Mouse (Mus musculus): ENCODE results near the gene Lamb3. TPM values are rescaled to one million over a fixed set of nuclear protein-coding genes. Genes with fewer than 3 reads are reported as not detected.

Gene Lamb3
- polyA plus RNA-seq, 1 experiment from 2014 or later = 1.5 TPM

GRCm38 (mm10) chr1:193332018-193332417 is 124.5 kb downstream of the Lamb3 start:
- Histone ChIP-seq H3K9me3 (ENCODE audit: low read length) (no peaks in the 10 kb centered on the region), H3K9ac (replicated peaks) (no peak overlapping the region), H3K27ac (ENCODE audit: low read depth) (no peak overlapping the region), H3K4me1 (ENCODE audit: insufficient read depth) (peaks cover 4% of the 10 kb centered on the region; the same call in 1 of the 2 replicates), H3K36me3 (replicated peaks; ENCODE audit: insufficient read depth, low read length) (no peaks in the 10 kb centered on the region), H3K4me2 (ENCODE audit: low read depth, low read length) (no peak overlapping the region), H3K27me3 (ENCODE audit: insufficient read depth, low read length) (no peaks in the 10 kb centered on the region), H3K4me3 (ENCODE audit: low read depth, low read length) (no peak overlapping the region)
- ATAC-seq = no peak
- no peak for DNase-seq
- 76% methylated on average over 13 of the region's 13 CpGs for WGBS (ENCODE audit: insufficient replicate concordance)
- no peak for TF ChIP-seq EP300 (IDR thresholded peaks at IDR 0.05; ENCODE audit: low read depth)
- TF ChIP-seq CTCF (IDR thresholded peaks at IDR 0.05; ENCODE audit: low read depth) = no peak

- 85% methylated on average over 1 of the region's 1 CpGs for WGBS (ENCODE audit: insufficient replicate concordance)
- TF ChIP-seq EP300 (IDR thresholded peaks at IDR 0.05; ENCODE audit: low read depth) = no peak
- TF ChIP-seq CTCF (IDR thresholded peaks at IDR 0.05; ENCODE audit: low read depth) = no peak
- ATAC-seq = no peak
- DNase-seq = no peak
- H3K9ac ChIP-seq (replicated peaks) = no peak overlapping the region
- H3K36me3 ChIP-seq (replicated peaks; ENCODE audit: insufficient read depth, low read length) = no peaks in the 10 kb centered on the region
- H3K9me3 ChIP-seq (ENCODE audit: low read length) = no peaks in the 10 kb centered on the region
- no peak overlapping the region for H3K27ac ChIP-seq (ENCODE audit: low read depth)
- H3K27me3 ChIP-seq (ENCODE audit: insufficient read depth, low read length) = no peaks in the 10 kb centered on the region
- no peak overlapping the region for H3K4me3 ChIP-seq (ENCODE audit: low read depth, low read length)
- peaks cover 4% of the 10 kb centered on the region; the same call in 1 of the 2 replicates for H3K4me1 ChIP-seq (ENCODE audit: insufficient read depth)
- H3K4me2 ChIP-seq (ENCODE audit: low read depth, low read length) = no peak overlapping the region
Measured at GRCm38 (mm10) chr1:193332671-193333070, 125.2 kb downstream of the Lamb3 start.

DNA sequence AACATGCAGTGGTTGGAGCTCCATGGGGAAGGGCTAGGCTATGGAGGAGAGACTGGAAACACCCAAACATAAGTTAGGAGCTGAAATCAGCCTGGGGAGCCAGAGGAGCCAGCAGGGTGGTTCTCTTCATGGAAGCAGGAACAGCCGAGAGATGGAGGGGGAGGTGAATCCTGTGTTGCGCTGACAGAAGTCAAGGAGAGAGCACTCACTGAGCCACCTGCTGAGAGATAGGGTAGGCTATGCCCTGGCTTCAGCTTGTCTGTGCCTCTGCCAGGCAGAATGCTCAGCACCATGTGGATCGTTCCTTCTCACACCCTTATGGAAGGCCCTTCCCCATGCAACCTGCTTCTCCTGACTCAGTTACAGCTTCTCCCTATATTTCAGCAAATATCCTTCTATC is 126.3 kb downstream of the Lamb3 start:
- Histone ChIP-seq H3K4me2 (ENCODE audit: low read depth, low read length) (no peak overlapping the region), H3K9me3 (ENCODE audit: low read length) (no peaks in the 10 kb centered on the region), H3K4me1 (ENCODE audit: insufficient read depth) (peaks cover 2% of the 10 kb centered on the region; the same call in 1 of the 2 replicates), H3K27ac (ENCODE audit: low read depth) (no peak overlapping the region), H3K36me3 (replicated peaks; ENCODE audit: insufficient read depth, low read length) (no peaks in the 10 kb centered on the region), H3K27me3 (ENCODE audit: insufficient read depth, low read length) (no peaks in the 10 kb centered on the region), H3K4me3 (ENCODE audit: low read depth, low read length) (no peak overlapping the region), H3K9ac (replicated peaks) (no peak overlapping the region)
- no peak for DNase-seq
- no peak for ATAC-seq
- WGBS (ENCODE audit: insufficient replicate concordance) = 79% methylated on average over 3 of the region's 3 CpGs
- TF ChIP-seq CTCF (IDR thresholded peaks at IDR 0.05; ENCODE audit: low read depth) = no peak
- TF ChIP-seq EP300 (IDR thresholded peaks at IDR 0.05; ENCODE audit: low read depth) = no peak

DNA sequence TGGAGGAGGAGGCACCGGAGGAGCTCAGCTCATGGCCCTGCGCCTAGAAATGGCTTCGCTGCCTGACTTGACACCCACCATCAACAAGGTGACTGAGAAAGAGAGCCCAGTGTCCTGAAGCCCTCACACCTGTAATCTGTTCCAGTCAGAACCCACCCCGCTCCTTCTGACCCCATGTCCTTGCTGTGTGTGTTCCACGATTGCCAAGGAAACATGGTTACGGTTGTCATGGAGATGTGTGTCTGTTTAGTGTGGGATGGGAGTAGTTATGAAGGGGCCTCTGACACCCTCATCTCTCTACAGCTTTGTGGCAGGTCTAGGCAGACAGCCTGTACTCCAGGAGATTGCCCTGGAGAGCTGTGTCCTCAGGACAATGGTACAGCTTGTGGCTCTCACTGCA is 127.0 kb downstream of the Lamb3 start:
- Histone ChIP-seq H3K27ac (ENCODE audit: low read depth) (no peak overlapping the region), H3K9me3 (ENCODE audit: low read length) (no peaks in the 10 kb centered on the region), H3K36me3 (replicated peaks; ENCODE audit: insufficient read depth, low read length) (no peaks in the 10 kb centered on the region), H3K4me2 (ENCODE audit: low read depth, low read length) (no peak overlapping the region), H3K27me3 (ENCODE audit: insufficient read depth, low read length) (no peaks in the 10 kb centered on the region), H3K9ac (replicated peaks) (no peak overlapping the region), H3K4me1 (ENCODE audit: insufficient read depth) (peaks cover 2% of the 10 kb centered on the region; the same call in 1 of the 2 replicates), H3K4me3 (ENCODE audit: low read depth, low read length) (no peak overlapping the region)
- 89% methylated on average over 6 of the region's 6 CpGs for WGBS (ENCODE audit: insufficient replicate concordance)
- no peak for TF ChIP-seq EP300 (IDR thresholded peaks at IDR 0.05; ENCODE audit: low read depth)
- TF ChIP-seq CTCF (IDR thresholded peaks at IDR 0.05; ENCODE audit: low read depth) = no peak
- no peak for ATAC-seq
- DNase-seq = no peak

- WGBS (ENCODE audit: insufficient replicate concordance) = 65% methylated on average over 7 of the region's 7 CpGs
- Histone ChIP-seq H3K4me1 (ENCODE audit: insufficient read depth) (peaks cover 2% of the 10 kb centered on the region; the same call in 1 of the 2 replicates), H3K4me2 (ENCODE audit: low read depth, low read length) (no peak overlapping the region), H3K27me3 (ENCODE audit: insufficient read depth, low read length) (no peaks in the 10 kb centered on the region), H3K36me3 (replicated peaks; ENCODE audit: insufficient read depth, low read length) (no peaks in the 10 kb centered on the region), H3K4me3 (ENCODE audit: low read depth, low read length) (no peak overlapping the region), H3K27ac (ENCODE audit: low read depth) (no peak overlapping the region), H3K9me3 (ENCODE audit: low read length) (no peaks in the 10 kb centered on the region), H3K9ac (replicated peaks) (no peak overlapping the region)
- peak; percentile 15; the same call in 1 of the 2 replicates for ATAC-seq
- no peak for DNase-seq
- TF ChIP-seq EP300 (IDR thresholded peaks at IDR 0.05; ENCODE audit: low read depth) = no peak
- TF ChIP-seq CTCF (IDR thresholded peaks at IDR 0.05; ENCODE audit: low read depth) = no peak
Measured at GRCm38 (mm10) chr1:193336122-193337017, 128.9 kb downstream of the Lamb3 start.

DNA sequence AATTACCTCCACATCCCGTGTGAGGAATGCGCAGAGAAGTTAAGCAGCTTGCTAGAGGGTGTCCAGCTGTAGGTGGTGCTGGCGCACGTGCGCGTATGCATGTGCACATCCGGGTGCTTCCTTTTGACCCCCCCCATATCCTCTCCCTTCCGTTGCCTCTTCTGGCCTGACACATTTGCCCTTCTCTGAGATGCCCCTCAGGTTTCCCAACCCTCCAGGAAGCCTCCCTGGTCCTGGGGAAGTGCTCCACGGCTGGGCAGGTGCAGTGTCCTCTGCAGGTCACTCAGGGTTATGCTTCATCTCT is 129.5 kb downstream of the Lamb3 start:
- H3K4me2 ChIP-seq (ENCODE audit: low read depth, low read length) = no peak overlapping the region
- H3K4me3 ChIP-seq (ENCODE audit: low read depth, low read length) = no peak overlapping the region
- H3K27me3 ChIP-seq (ENCODE audit: insufficient read depth, low read length) = no peaks in the 10 kb centered on the region
- ATAC-seq = peak; percentile 35
- no peaks in the 10 kb centered on the region for H3K9me3 ChIP-seq (ENCODE audit: low read length)
- H3K27ac ChIP-seq (ENCODE audit: low read depth) = no peak overlapping the region
- no peaks in the 10 kb centered on the region for H3K36me3 ChIP-seq (replicated peaks; ENCODE audit: insufficient read depth, low read length)
- no peak overlapping the region for H3K9ac ChIP-seq (replicated peaks)
- WGBS (ENCODE audit: insufficient replicate concordance) = 65% methylated on average over 9 of the region's 9 CpGs
- no peak for DNase-seq
- peaks cover 2% of the 10 kb centered on the region; the same call in 1 of the 2 replicates for H3K4me1 ChIP-seq (ENCODE audit: insufficient read depth)
- TF ChIP-seq CTCF (IDR thresholded peaks at IDR 0.05; ENCODE audit: low read depth) = no peak
- no peak for TF ChIP-seq EP300 (IDR thresholded peaks at IDR 0.05; ENCODE audit: low read depth)

Measured in liver, postnatal 0 days (tissue).